8 mouse cellular contexts compared by ENCODE assay signal in genomic region chr1:155158141-155158969, GRCm38 (mm10). TPM values are rescaled to one million over a fixed set of nuclear protein-coding genes. Genes with fewer than 3 reads are reported as not detected.
DNase-seq lines count a peak whose midpoint lies in the region; ATAC-seq and TF ChIP-seq lines count a peak whose summit lies in the region.

Gene Stx6 (plus strand): TSS chr1:155158715.

- H3K4me3 ChIP-seq in ES-Bruce4 (ENCODE audit: low read depth, low read length), result peak within 1 kb of the TSS; percentile 67
- peak within 1 kb of the TSS; percentile 95 for H3K4me3 ChIP-seq in forebrain, embryonic 14.5 days (ENCODE audit: low read depth, low read length)
- peak within 1 kb of the TSS; percentile 97 for H3K4me3 ChIP-seq in neural tube, embryonic 15.5 days (replicated peaks)

- intact Hi-C loops in heart, postnatal 14 days (cut with DNase I), result loop anchor here (2.0 to 5.0 kb wide), 2 partner anchors 60 to 111 kb away; partner anchors contain the start of gene Ier5

- no peaks in the 10 kb centered on the region for H3K9me3 ChIP-seq in ES-Bruce4 (replicated peaks; ENCODE audit: control insufficient read depth, insufficient read depth, low read length, poor library complexity, severe bottlenecking)
- H3K9me3 ChIP-seq in forebrain, embryonic 14.5 days (replicated peaks; ENCODE audit: control insufficient read depth, low read length), result no peaks in the 10 kb centered on the region
- H3K9me3 ChIP-seq in neural tube, embryonic 15.5 days (replicated peaks), result no peaks in the 10 kb centered on the region

- H3K4me1 ChIP-seq in ES-Bruce4 (ENCODE audit: control insufficient read depth, insufficient read depth, low read length), result no peaks in the 10 kb centered on the region
- peaks cover 6% of the 10 kb centered on the region for H3K4me1 ChIP-seq in forebrain, embryonic 14.5 days (ENCODE audit: control insufficient read depth, insufficient read depth, low read length)
- peaks cover 11% of the 10 kb centered on the region for H3K4me1 ChIP-seq in neural tube, embryonic 15.5 days

- no peaks in the 10 kb centered on the region for H3K36me3 ChIP-seq in ES-Bruce4 (ENCODE audit: control insufficient read depth, insufficient read depth, low read length, poor library complexity, severe bottlenecking)
- H3K36me3 ChIP-seq in forebrain, embryonic 14.5 days (ENCODE audit: control insufficient read depth, insufficient read depth, low read length), result no peaks in the 10 kb centered on the region
- H3K36me3 ChIP-seq in neural tube, embryonic 15.5 days, result no peaks in the 10 kb centered on the region

- no peak for TF ChIP-seq POLR2A in ES-Bruce4 (IDR thresholded peaks at IDR 0.05; ENCODE audit: insufficient read depth, low read length)

- peak; percentile 98 for ATAC-seq in cerebellum, adult (ENCODE audit: insufficient number of reproducible peaks, low FRiP score, low TSS enrichment)
- ATAC-seq in forebrain, embryonic 14.5 days, result peak; percentile 99
- ATAC-seq in neural tube, embryonic 15.5 days (ENCODE audit: low FRiP score), result peak; percentile 99

- no peaks in the 10 kb centered on the region for H3K27me3 ChIP-seq in ES-Bruce4 (ENCODE audit: control insufficient read depth, insufficient read depth, low read length, poor library complexity, severe bottlenecking)
- no peaks in the 10 kb centered on the region for H3K27me3 ChIP-seq in forebrain, embryonic 14.5 days (replicated peaks; ENCODE audit: control insufficient read depth, insufficient read depth, low read length)
- no peaks in the 10 kb centered on the region for H3K27me3 ChIP-seq in neural tube, embryonic 15.5 days (replicated peaks)

- peak within 1 kb of the TSS; percentile 69 for H3K4me2 ChIP-seq in forebrain, embryonic 14.5 days (ENCODE audit: low read length)
- peak within 1 kb of the TSS; percentile 66 for H3K4me2 ChIP-seq in neural tube, embryonic 15.5 days

- TF ChIP-seq CTCF in ES-Bruce4 (IDR thresholded peaks at IDR 0.05; ENCODE audit: low read depth, low read length), result no peak

- H3K27ac ChIP-seq in ES-Bruce4 (ENCODE audit: insufficient read depth, low read length), result no peak within 1 kb of the TSS
- peak within 1 kb of the TSS; percentile 84 for H3K27ac ChIP-seq in forebrain, embryonic 14.5 days (ENCODE audit: low read depth, low read length)
- peak within 1 kb of the TSS; percentile 92 for H3K27ac ChIP-seq in neural tube, embryonic 15.5 days (replicated peaks)

- TF ChIP-seq EP300 in ES-Bruce4 (IDR thresholded peaks at IDR 0.05; ENCODE audit: insufficient read depth, low read depth, low read length), result no peak

- 4% methylated on average over 40 of the region's 48 CpGs for WGBS in forebrain, embryonic 14.5 days
- 2% methylated on average over 48 of the region's 48 CpGs for WGBS in neural tube, embryonic 15.5 days

- H3K9ac ChIP-seq in ES-Bruce4 (ENCODE audit: low read depth, poor library complexity, severe bottlenecking), result peak within 1 kb of the TSS; percentile 72
- H3K9ac ChIP-seq in forebrain, embryonic 14.5 days (ENCODE audit: low read length), result peak within 1 kb of the TSS; percentile 91
- H3K9ac ChIP-seq in neural tube, embryonic 15.5 days (replicated peaks), result peak within 1 kb of the TSS; percentile 89

- peak; percentile 99 for DNase-seq in forebrain, embryonic 14.5 days (ENCODE audit: low spot score)
- DNase-seq in heart, postnatal 14 days, result peak; percentile 98 to 99
- peak; percentile 98 for DNase-seq in layer of hippocampus, adult 11-12 months (ENCODE audit: low spot score)
- DNase-seq in lung, adult 18-20 months, result peak; percentile 98 to 99
- DNase-seq in testis, postnatal 14 days (ENCODE audit: low spot score), result peak; percentile 98

RNA-seq across cellular contexts. Expression of gene Stx6, which starts in this region (rescaled TPM):
- 32.8 and 44.4 TPM in 2 replicates for polyA plus RNA-seq in ES-Bruce4 (2011; ENCODE audit: insufficient read depth, insufficient read length, low read depth, missing spikeins)
- polyA plus RNA-seq in forebrain, embryonic 14.5 days (2014; fragmentation: Nextera tagmentation; extraction: Ambion mirVana), result 97.7 and 109 TPM in 2 replicates
- total RNA-seq in heart, postnatal 14 days (2021), result 10 to 100 TPM; 32.1 to 35.9 TPM
- 92.6 and 102 TPM in 2 replicates for polyA plus RNA-seq in neural tube, embryonic 15.5 days (2015; fragmentation: Nextera tagmentation; extraction: Ambion mirVana)
